Mouse (Mus musculus) midbrain, embryonic 10.5 days (tissue): Measurements from ENCODE around the gene Tnfaip1. TPM values are rescaled to one million over a fixed set of nuclear protein-coding genes. Genes with fewer than 3 reads are reported as not detected.
"Not testable (repeated sequence)": the region's sequence is repeated elsewhere in the genome, so short reads cannot be mapped to it uniquely, and the experiment has no call there.

Source experiments
- DNase-seq: peaks from one replicate; pipeline ENCODE4 v3.0.0-alpha.2; 2017; ENCODE audit warnings: low spot score
- H3K27ac ChIP-seq: fragments of 300-500 bp; sonication (generic); replicated peaks from 2 replicates; pipeline ENCODE4 v1.5.1; 2016; ENCODE audit warnings: mild to moderate bottlenecking
- H3K27me3 ChIP-seq: fragments of 300-500 bp; sonication (generic); 2 replicates; pipeline ENCODE4 v1.6.1; 2016; ENCODE audit warnings: low read depth, mild to moderate bottlenecking; ENCODE audit not compliant: poor library complexity, severe bottlenecking
- H3K36me3 ChIP-seq: fragments of 300-500 bp; sonication (generic); 2 replicates; pipeline ENCODE4 v1.6.1; 2016; ENCODE audit warnings: mild to moderate bottlenecking, moderate library complexity
- H3K4me1 ChIP-seq: fragments of 300-500 bp; sonication (generic); 2 replicates; pipeline ENCODE4 v1.6.1; 2016
- H3K4me3 ChIP-seq: fragments of 300-500 bp; sonication (generic); 2 replicates; pipeline ENCODE4 v1.5.1; 2016; ENCODE audit warnings: mild to moderate bottlenecking, moderate library complexity
- H3K9me3 ChIP-seq: fragments of 300-500 bp; sonication (generic); replicated peaks from 2 replicates; pipeline ENCODE4 v1.6.1; 2016; ENCODE audit warnings: mild to moderate bottlenecking
- WGBS: fragments of 180-500 bp; shearing (Covaris S2); methylation state at CpG from one replicate; pipeline ENCODE4 v1.1.7; 2016; 5-methylcytosine and 5-hydroxymethylcytosine counted together
- polyA plus RNA-seq: library from polyadenylated mRNA; unstranded; fragments of >200 nt; fragmentation: Nextera tagmentation; extraction: Ambion mirVana; gene quantifications from 2 replicates; pipeline ENCODE4 v1.2.1, GENCODE M21; 2016

The Tnfaip1 gene
- polyA plus RNA-seq, 1 experiment from 2014 or later = 89.6 TPM

GRCm38 (mm10) chr11:78531515-78531914, 4.6 kb downstream of the Tnfaip1 start:
- peaks cover 12% of the 10 kb centered on the region for H3K4me1 ChIP-seq
- H3K27ac ChIP-seq, H3K27me3 ChIP-seq, H3K9me3 ChIP-seq, H3K4me3 ChIP-seq, DNase-seq: not testable (repeated sequence)
- WGBS = 93% methylated on average over 10 of the region's 10 CpGs
- peaks cover 58% of the 10 kb centered on the region for H3K36me3 ChIP-seq

GRCm38 (mm10) chr11:78531046-78531445, 5.1 kb downstream of the Tnfaip1 start:
- Histone ChIP-seq H3K4me1 (peaks cover 12% of the 10 kb centered on the region), H3K9me3 (no peaks in the 10 kb centered on the region), H3K4me3 (no peak overlapping the region), H3K27me3 (no peaks in the 10 kb centered on the region), H3K36me3 (peaks cover 63% of the 10 kb centered on the region), H3K27ac (no peak overlapping the region)
- 85% methylated on average over 6 of the region's 6 CpGs for WGBS
- no peak for DNase-seq

DNA sequence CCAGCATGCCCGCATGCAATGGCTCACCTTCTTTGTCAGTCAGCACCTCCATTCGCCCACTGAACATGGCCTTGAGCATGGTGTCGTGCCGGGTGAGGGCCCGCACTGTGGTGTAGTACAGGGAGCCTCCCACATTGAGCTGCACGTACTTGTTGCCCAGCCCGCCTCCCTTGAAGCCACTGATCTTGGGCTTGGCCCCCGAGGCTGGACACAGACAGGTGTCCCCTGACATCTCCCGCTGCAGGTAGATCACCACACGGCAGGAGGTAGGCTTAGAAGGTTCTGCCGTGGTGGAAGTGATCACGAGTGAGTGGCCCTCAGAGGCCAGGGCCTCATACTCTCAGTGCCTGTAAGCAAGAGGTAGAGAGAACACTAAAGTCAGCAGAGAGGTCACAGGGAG, 6.1 kb downstream of the Tnfaip1 start:
- Histone ChIP-seq H3K4me3 (no peak overlapping the region), H3K27me3 (no peaks in the 10 kb centered on the region), H3K4me1 (peaks cover 8% of the 10 kb centered on the region), H3K36me3 (peaks cover 73% of the 10 kb centered on the region), H3K27ac (no peak overlapping the region), H3K9me3 (no peaks in the 10 kb centered on the region)
- WGBS = 93% methylated on average over 12 of the region's 12 CpGs
- no peak for DNase-seq

GRCm38 (mm10) chr11:78528714-78529113, 7.4 kb downstream of the Tnfaip1 start:
- Histone ChIP-seq H3K27me3 (no peaks in the 10 kb centered on the region), H3K4me1 (no peaks in the 10 kb centered on the region)

DNA sequence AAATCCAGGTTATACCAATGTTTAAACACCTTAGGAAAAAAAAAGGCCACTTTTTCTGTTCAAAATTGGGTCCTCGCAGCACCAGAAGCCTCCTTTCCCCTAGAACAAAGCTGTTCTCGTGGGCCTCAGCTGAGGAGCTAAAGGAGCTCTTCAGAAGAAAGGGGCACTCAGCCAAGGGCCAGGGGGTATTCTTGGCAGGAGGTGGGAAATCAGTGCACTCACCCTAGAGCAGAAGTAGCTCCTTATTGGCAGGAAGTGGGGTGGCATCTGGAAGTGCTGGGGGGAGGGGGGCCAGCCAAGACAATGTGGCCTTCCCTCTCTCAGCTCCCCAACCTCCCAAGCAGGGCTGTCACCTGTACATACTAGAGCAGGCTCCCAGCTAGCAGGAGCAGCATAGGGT, 11.3 kb downstream of the Tnfaip1 start:
- H3K9me3 ChIP-seq = no peaks in the 10 kb centered on the region
- no peak for DNase-seq
- H3K27ac ChIP-seq = no peak overlapping the region
- WGBS = 91% methylated on average over 2 of the region's 2 CpGs
- H3K27me3 ChIP-seq = no peaks in the 10 kb centered on the region
- H3K36me3 ChIP-seq = peaks cover 100% of the 10 kb centered on the region
- H3K4me1 ChIP-seq = no peaks in the 10 kb centered on the region
- no peak overlapping the region for H3K4me3 ChIP-seq

More at GRCm38 (mm10) chr11:78528714-78529113, 7.4 kb downstream of the Tnfaip1 start:
- 93% methylated on average over 9 of the region's 9 CpGs for WGBS
- no peak for DNase-seq
- Histone ChIP-seq H3K9me3 (no peaks in the 10 kb centered on the region), H3K27ac (no peak overlapping the region), H3K36me3 (peaks cover 81% of the 10 kb centered on the region), H3K4me3 (no peak overlapping the region)

GRCm38 (mm10) chr11:78523241-78523955, 12.7 kb downstream of the Tnfaip1 start:
- H3K27ac ChIP-seq = no peak overlapping the region
- H3K4me3 ChIP-seq = no peak overlapping the region
- peaks cover 100% of the 10 kb centered on the region for H3K36me3 ChIP-seq
- DNase-seq = no peak
- 81% methylated on average over 9 of the region's 9 CpGs for WGBS
- H3K27me3 ChIP-seq = no peaks in the 10 kb centered on the region
- H3K9me3 ChIP-seq = no peaks in the 10 kb centered on the region
- H3K4me1 ChIP-seq = no peaks in the 10 kb centered on the region

- no peak for DNase-seq
- H3K36me3 ChIP-seq = peaks cover 100% of the 10 kb centered on the region
- 93% methylated on average over 1 of the region's 1 CpGs for WGBS
Measured at GRCm38 (mm10) chr11:78522481-78522997, 13.6 kb downstream of the Tnfaip1 start.

DNA sequence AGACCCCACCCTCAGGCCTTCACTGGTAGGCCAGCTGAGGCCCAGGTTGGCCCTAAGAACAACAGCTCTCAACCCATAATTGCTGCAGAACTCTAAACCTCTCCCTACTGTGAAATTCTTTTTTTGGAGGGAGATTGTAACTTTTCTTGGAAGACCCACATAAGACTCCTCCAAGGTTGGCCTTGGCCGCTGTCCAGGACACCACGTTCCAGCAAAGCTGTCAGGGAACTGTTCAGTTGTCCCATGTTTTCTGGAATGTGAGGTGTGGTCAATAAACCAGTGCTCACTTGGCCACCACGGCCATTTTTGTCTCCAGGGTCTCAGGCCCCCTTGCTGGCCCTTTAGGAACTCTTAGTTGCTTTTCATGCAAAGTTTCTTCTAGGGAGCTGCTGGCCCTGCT, 14.3 kb downstream of the Tnfaip1 start:
- Histone ChIP-seq H3K27me3 (no peaks in the 10 kb centered on the region), H3K4me1 (no peaks in the 10 kb centered on the region), H3K4me3 (no peak overlapping the region), H3K9me3 (no peaks in the 10 kb centered on the region), H3K27ac (no peak overlapping the region), H3K36me3 (peaks cover 98% of the 10 kb centered on the region)
- WGBS = 94% methylated on average over 3 of the region's 3 CpGs
- no peak for DNase-seq

More at GRCm38 (mm10) chr11:78522481-78522997, 13.6 kb downstream of the Tnfaip1 start:
- no peak overlapping the region for H3K27ac ChIP-seq
- no peak overlapping the region for H3K4me3 ChIP-seq
- no peaks in the 10 kb centered on the region for H3K4me1 ChIP-seq
- H3K9me3 ChIP-seq = no peaks in the 10 kb centered on the region
- no peaks in the 10 kb centered on the region for H3K27me3 ChIP-seq

DNA sequence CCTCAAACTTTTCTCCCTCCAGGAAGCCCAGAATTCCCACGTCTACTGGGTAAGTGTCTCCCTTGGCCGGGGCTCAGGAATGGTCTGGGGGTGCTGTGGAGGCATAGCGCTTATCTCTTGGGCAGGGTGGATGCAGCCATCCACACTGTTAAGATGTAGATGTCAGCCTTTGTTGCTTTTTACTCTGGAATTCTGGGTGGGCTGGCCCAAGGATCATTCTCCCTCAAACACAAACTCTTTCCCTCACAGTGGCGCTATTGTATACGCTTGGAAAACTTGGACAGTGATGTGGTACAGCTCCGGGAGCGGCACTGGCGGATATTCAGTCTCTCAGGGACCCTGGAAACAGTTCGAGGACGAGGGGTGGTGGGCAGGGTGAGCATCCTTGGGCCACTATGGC, 17.2 kb downstream of the Tnfaip1 start:
- no peak overlapping the region for H3K27ac ChIP-seq
- 93% methylated on average over 10 of the region's 10 CpGs for WGBS
- H3K4me1 ChIP-seq = no peaks in the 10 kb centered on the region
- H3K27me3 ChIP-seq = no peaks in the 10 kb centered on the region
- H3K9me3 ChIP-seq = no peaks in the 10 kb centered on the region
- peaks cover 98% of the 10 kb centered on the region for H3K36me3 ChIP-seq
- H3K4me3 ChIP-seq = no peak overlapping the region
- no peak for DNase-seq

- H3K36me3 ChIP-seq = peaks cover 70% of the 10 kb centered on the region
- H3K4me3 ChIP-seq = no peak overlapping the region
- H3K27ac ChIP-seq = no peak overlapping the region
- H3K4me1 ChIP-seq = peaks cover 24% of the 10 kb centered on the region
- no peak for DNase-seq
- no peaks in the 10 kb centered on the region for H3K9me3 ChIP-seq
- H3K27me3 ChIP-seq = no peaks in the 10 kb centered on the region
- WGBS = 52% methylated on average over 2 of the region's 2 CpGs
Measured at GRCm38 (mm10) chr11:78515549-78516325, 20.4 kb downstream of the Tnfaip1 start.

DNA sequence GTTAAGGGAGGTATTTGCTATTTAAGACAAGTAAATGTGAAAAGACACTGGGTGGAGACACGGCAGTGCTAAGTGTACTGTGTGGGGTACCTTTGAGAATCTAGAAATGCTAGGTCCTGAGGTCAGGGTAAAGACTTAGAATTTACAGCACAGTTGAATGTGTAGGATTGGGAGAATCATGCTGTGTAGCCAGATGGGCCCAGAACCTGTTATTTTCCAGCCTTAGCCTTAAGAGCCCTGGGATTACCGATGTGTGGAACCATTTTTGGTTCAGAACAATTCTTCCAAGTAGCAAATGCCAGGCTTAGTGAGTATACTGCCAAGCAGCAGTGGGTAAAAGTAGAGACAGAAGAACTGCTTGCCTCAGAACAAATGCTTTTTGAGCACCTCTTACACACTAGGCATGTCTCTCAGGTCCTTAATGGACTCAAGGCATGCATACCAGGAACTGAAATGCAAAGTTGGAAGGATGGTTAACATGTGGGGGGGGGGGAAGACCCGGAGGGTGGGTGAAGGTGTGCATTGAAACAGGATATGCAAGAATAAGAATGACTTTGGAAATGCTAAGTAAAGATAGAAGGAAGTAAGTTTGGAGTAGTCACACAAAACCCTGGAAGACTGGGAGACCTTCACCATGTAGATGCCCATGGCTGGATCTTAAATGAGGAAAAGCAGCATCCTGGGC, 22.9 kb downstream of the Tnfaip1 start:
- Histone ChIP-seq H3K36me3 (peaks cover 65% of the 10 kb centered on the region), H3K4me3 (peak overlapping the region; percentile 80), H3K27me3 (no peaks in the 10 kb centered on the region), H3K9me3 (no peaks in the 10 kb centered on the region), H3K4me1 (peaks cover 25% of the 10 kb centered on the region), H3K27ac (peak overlapping the region; percentile 96)
- no peak for DNase-seq
- 81% methylated on average over 3 of the region's 3 CpGs for WGBS

DNA sequence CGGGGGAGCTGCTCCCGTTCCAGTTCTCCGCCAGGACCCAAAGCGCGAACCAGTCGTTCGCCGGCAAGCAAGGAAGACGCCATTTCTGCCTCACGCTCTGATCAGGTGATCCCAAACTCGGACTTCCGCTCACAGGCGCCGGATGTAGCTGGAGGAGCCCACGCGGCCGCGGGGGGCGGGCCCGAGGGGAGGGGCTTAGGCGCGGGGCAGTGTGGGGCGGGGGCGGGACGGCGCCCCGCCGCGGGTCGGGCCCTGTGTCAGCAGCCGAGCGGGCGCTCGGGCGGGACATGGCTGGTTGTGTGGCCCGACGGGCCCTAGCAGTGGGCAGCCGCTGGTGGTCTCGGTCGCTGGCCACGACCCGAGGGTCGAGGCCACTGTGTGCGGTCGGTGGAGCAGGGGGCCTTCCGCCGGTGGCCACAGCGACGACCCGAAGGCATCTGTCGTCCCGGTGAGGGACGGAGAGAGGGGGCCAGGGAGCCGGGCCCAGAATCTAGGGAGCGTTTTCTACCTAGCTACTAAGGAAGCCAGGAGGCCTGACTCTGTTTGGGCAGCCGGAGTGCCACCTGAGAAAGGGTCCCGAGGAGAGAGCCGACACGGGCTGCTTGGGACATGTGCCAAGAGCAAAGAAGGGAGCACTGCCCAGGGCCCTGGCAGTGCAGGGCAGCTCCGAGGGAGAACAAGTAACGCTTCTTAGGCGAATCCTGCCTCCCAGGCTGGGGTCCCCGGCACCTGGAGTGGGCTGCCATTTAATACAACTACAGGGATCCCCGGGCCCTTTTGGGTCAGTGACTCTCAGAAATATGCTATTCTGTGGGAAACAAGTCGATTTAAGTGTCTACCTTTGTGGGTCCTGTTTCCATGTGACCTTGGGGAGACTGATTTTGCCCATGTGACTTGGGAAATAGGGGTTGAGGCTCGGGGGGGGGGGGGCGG, 23.8 kb downstream of the Tnfaip1 start, which contains the start of the genes Tmem199 and Poldip2:
TSS of gene Tmem199 (minus strand) at position 148 of the 933 bp plus-strand sequence.
TSS of gene Poldip2 (plus strand) at position 169 of the 933 bp plus-strand sequence.
- Histone ChIP-seq H3K4me1 (peaks cover 25% of the 10 kb centered on the region), H3K4me3 (peak within 1 kb of the TSS; percentile 80), H3K36me3 (peaks cover 65% of the 10 kb centered on the region), H3K9me3 (no peaks in the 10 kb centered on the region), H3K27ac (peak within 1 kb of the TSS; percentile 96), H3K27me3 (no peaks in the 10 kb centered on the region)
- WGBS = under 1% methylated on average over 66 of the region's 67 CpGs
- peak; percentile 96 for DNase-seq
